Mouse (Mus musculus): ENCODE results near the gene Ubp1. TPM values are rescaled to one million over a fixed set of nuclear protein-coding genes. Genes with fewer than 3 reads are reported as not detected.

Ubp1 gene
- polyA plus RNA-seq, 1 experiment: 31.1 TPM

GRCm38 (mm10) chr9:113974945-113975344 lies 44.2 kb downstream of the Ubp1 start:
- no peak for TF ChIP-seq USF1 (IDR thresholded peaks at IDR 0.05; ENCODE audit: low read depth)
- TF ChIP-seq MAX (IDR thresholded peaks at IDR 0.05; ENCODE audit: low read depth): no peak
- TF ChIP-seq E2F4 (IDR thresholded peaks at IDR 0.05; ENCODE audit: insufficient read depth): no peak
- no peak for TF ChIP-seq POLR2A (IDR thresholded peaks at IDR 0.05; ENCODE audit: insufficient read length, low read depth)
- no peak for TF ChIP-seq MYOG (IDR thresholded peaks at IDR 0.05; ENCODE audit: control insufficient read depth in 1 of 3, insufficient read depth in 1 of 3, insufficient read length in 2 of 3, low read depth in 2 of 3)
- no peak for TF ChIP-seq TCF12 (IDR thresholded peaks at IDR 0.05; ENCODE audit: insufficient read depth, poor library complexity, severe bottlenecking)
- TF ChIP-seq CEBPB (IDR thresholded peaks at IDR 0.05; ENCODE audit: insufficient read depth, poor library complexity, severe bottlenecking): no peak
- TF ChIP-seq SRF (IDR thresholded peaks at IDR 0.05; ENCODE audit: control insufficient read depth, insufficient read length, low read depth): no peak
- TF ChIP-seq POLR2AphosphoS2 (IDR thresholded peaks at IDR 0.05; ENCODE audit: insufficient read length, low read depth): no peak
- no peak for TF ChIP-seq MYOD1 (IDR thresholded peaks at IDR 0.05; ENCODE audit: control insufficient read depth in 1 of 3, insufficient read length in 2 of 3, low read depth in 2 of 3)
- TF ChIP-seq REST (IDR thresholded peaks at IDR 0.05; ENCODE audit: insufficient read depth, insufficient read length): no peak
- no peak for TF ChIP-seq TCF3 (IDR thresholded peaks at IDR 0.05; ENCODE audit: insufficient read length, low read depth)
- H3K79me2 ChIP-seq (ENCODE audit: control insufficient read depth, insufficient read depth): no peaks in the 10 kb centered on the region
- H3K36me3 ChIP-seq (ENCODE audit: control insufficient read depth, insufficient read depth): peaks cover 42% of the 10 kb centered on the region
- H3K4me2 ChIP-seq (ENCODE audit: low read depth): no peak overlapping the region
- no peaks in the 10 kb centered on the region for H3K27me3 ChIP-seq (ENCODE audit: control insufficient read depth, insufficient read depth, insufficient read length)
- no peak overlapping the region for H3ac ChIP-seq (ENCODE audit: control insufficient read depth, insufficient read length)
- no peak overlapping the region for H3K4me3 ChIP-seq

GRCm38 (mm10) chr9:113975442-113975841 lies 44.7 kb downstream of the Ubp1 start:
- H3K36me3 ChIP-seq (ENCODE audit: control insufficient read depth, insufficient read depth): peaks cover 42% of the 10 kb centered on the region
- H3ac ChIP-seq (ENCODE audit: control insufficient read depth, insufficient read length): no peak overlapping the region
- no peak for TF ChIP-seq TCF3 (IDR thresholded peaks at IDR 0.05; ENCODE audit: insufficient read length, low read depth)
- peak; percentile 61 for TF ChIP-seq POLR2AphosphoS2 (IDR thresholded peaks at IDR 0.05; ENCODE audit: insufficient read length, low read depth)
- no peak for TF ChIP-seq E2F4 (IDR thresholded peaks at IDR 0.05; ENCODE audit: insufficient read depth)
- TF ChIP-seq USF1 (IDR thresholded peaks at IDR 0.05; ENCODE audit: low read depth): no peak
- no peak overlapping the region for H3K4me2 ChIP-seq (ENCODE audit: low read depth)
- H3K4me3 ChIP-seq: no peak overlapping the region
- no peaks in the 10 kb centered on the region for H3K27me3 ChIP-seq (ENCODE audit: control insufficient read depth, insufficient read depth, insufficient read length)
- H3K79me2 ChIP-seq (ENCODE audit: control insufficient read depth, insufficient read depth): no peaks in the 10 kb centered on the region

GRCm38 (mm10) chr9:113976264-113976663 lies 45.5 kb downstream of the Ubp1 start:
- no peak for TF ChIP-seq CEBPB (IDR thresholded peaks at IDR 0.05; ENCODE audit: insufficient read depth, poor library complexity, severe bottlenecking)
- no peak for TF ChIP-seq MAX (IDR thresholded peaks at IDR 0.05; ENCODE audit: low read depth)
- peak; percentile 69 for TF ChIP-seq POLR2AphosphoS2 (IDR thresholded peaks at IDR 0.05; ENCODE audit: insufficient read length, low read depth)
- no peak overlapping the region for H3K4me2 ChIP-seq (ENCODE audit: low read depth)
- H3K79me2 ChIP-seq (ENCODE audit: control insufficient read depth, insufficient read depth): no peaks in the 10 kb centered on the region
- H3K27me3 ChIP-seq (ENCODE audit: control insufficient read depth, insufficient read depth, insufficient read length): no peaks in the 10 kb centered on the region
- H3K36me3 ChIP-seq (ENCODE audit: control insufficient read depth, insufficient read depth): peaks cover 45% of the 10 kb centered on the region
- no peak overlapping the region for H3ac ChIP-seq (ENCODE audit: control insufficient read depth, insufficient read length)
- H3K4me3 ChIP-seq: no peak overlapping the region

- TF ChIP-seq POLR2AphosphoS2 (IDR thresholded peaks at IDR 0.05; ENCODE audit: insufficient read length, low read depth) (peak; percentile 34), TCF3 (IDR thresholded peaks at IDR 0.05; ENCODE audit: insufficient read length, low read depth) (no peak)
- Histone ChIP-seq H3K79me2 (ENCODE audit: control insufficient read depth, insufficient read depth) (no peaks in the 10 kb centered on the region), H3K27me3 (ENCODE audit: control insufficient read depth, insufficient read depth, insufficient read length) (no peaks in the 10 kb centered on the region), H3ac (ENCODE audit: control insufficient read depth, insufficient read length) (no peak overlapping the region), H3K4me3 (no peak overlapping the region), H3K36me3 (ENCODE audit: control insufficient read depth, insufficient read depth) (peaks cover 52% of the 10 kb centered on the region), H3K4me2 (ENCODE audit: low read depth) (no peak overlapping the region)
These were observed 46.6 kb downstream of the Ubp1 start for GRCm38 (mm10) chr9:113977225-113977840.

GRCm38 (mm10) chr9:113978656-113979055 lies 47.9 kb downstream of the Ubp1 start:
- H3K27me3 ChIP-seq (ENCODE audit: control insufficient read depth, insufficient read depth, insufficient read length): no peaks in the 10 kb centered on the region
- H3K36me3 ChIP-seq (ENCODE audit: control insufficient read depth, insufficient read depth): peaks cover 50% of the 10 kb centered on the region
- H3K4me3 ChIP-seq: no peak overlapping the region
- H3K4me2 ChIP-seq (ENCODE audit: low read depth): no peak overlapping the region
- no peaks in the 10 kb centered on the region for H3K79me2 ChIP-seq (ENCODE audit: control insufficient read depth, insufficient read depth)
- H3ac ChIP-seq (ENCODE audit: control insufficient read depth, insufficient read length): no peak overlapping the region
- TF ChIP-seq E2F4 (IDR thresholded peaks at IDR 0.05; ENCODE audit: insufficient read depth) (no peak), POLR2AphosphoS2 (IDR thresholded peaks at IDR 0.05; ENCODE audit: insufficient read length, low read depth) (peak; percentile 80)

GRCm38 (mm10) chr9:113979356-113979755 lies 48.6 kb downstream of the Ubp1 start:
- Histone ChIP-seq H3ac (ENCODE audit: control insufficient read depth, insufficient read length) (no peak overlapping the region), H3K36me3 (ENCODE audit: control insufficient read depth, insufficient read depth) (peaks cover 55% of the 10 kb centered on the region), H3K4me2 (ENCODE audit: low read depth) (no peak overlapping the region), H3K79me2 (ENCODE audit: control insufficient read depth, insufficient read depth) (no peaks in the 10 kb centered on the region), H3K4me3 (no peak overlapping the region), H3K27me3 (ENCODE audit: control insufficient read depth, insufficient read depth, insufficient read length) (no peaks in the 10 kb centered on the region)
- TF ChIP-seq POLR2AphosphoS2 (IDR thresholded peaks at IDR 0.05; ENCODE audit: insufficient read length, low read depth): peak; percentile 39
- TF ChIP-seq TCF3 (IDR thresholded peaks at IDR 0.05; ENCODE audit: insufficient read length, low read depth): no peak
- no peak for TF ChIP-seq TCF12 (IDR thresholded peaks at IDR 0.05; ENCODE audit: insufficient read depth, poor library complexity, severe bottlenecking)
